Mouse (Mus musculus): Measurements from ENCODE around the gene Plb1. TPM values are rescaled to one million over a fixed set of nuclear protein-coding genes. Genes with fewer than 3 reads are reported as not detected.

Plb1 gene
- polyA plus RNA-seq, 1 experiment from 2014 or later: 0.30 TPM

- Histone ChIP-seq H3K36me3 (no peaks in the 10 kb centered on the region), H3K27ac (no peak overlapping the region), H3K4me3 (replicated peaks) (no peak overlapping the region), H3K9ac (no peak overlapping the region), H3K4me1 (peaks cover 6% of the 10 kb centered on the region; the same call in 1 of the 2 replicates), H3K9me3 (replicated peaks) (no peaks in the 10 kb centered on the region), H3K27me3 (no peaks in the 10 kb centered on the region), H3K4me2 (no peak overlapping the region)
- ATAC-seq (replicated peaks; ENCODE audit: low FRiP score): no peak
- 69% methylated on average over 2 of the region's 2 CpGs for whole genome bisulfite sequencing
Measured at GRCm38 (mm10) chr5:32206726-32207125, 25.8 kb upstream of the Plb1 start.

DNA sequence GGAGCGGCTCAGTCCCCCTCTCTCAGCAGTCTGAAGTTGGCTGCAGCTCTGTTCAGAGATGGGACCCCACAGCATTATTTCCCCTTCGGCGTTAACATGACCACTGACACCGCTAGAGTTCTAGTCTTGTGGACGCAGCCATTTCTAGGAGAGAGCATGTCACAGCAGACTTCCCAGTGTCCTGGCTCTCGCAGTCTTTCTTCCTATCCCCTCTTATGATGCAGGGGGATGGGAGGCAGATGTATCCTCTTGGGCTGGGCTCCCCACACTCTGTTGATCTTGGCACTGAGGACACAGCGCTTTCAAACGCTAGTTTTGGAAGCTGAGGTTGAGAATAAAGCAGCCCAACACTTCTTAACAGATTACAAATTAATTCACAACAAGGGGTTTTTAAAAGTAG is 24.0 kb upstream of the Plb1 start:
- Histone ChIP-seq H3K9me3 (replicated peaks) (no peaks in the 10 kb centered on the region), H3K4me2 (no peak overlapping the region), H3K4me3 (replicated peaks) (no peak overlapping the region), H3K4me1 (peaks cover 6% of the 10 kb centered on the region; the same call in 1 of the 2 replicates), H3K27ac (no peak overlapping the region), H3K27me3 (no peaks in the 10 kb centered on the region), H3K9ac (no peak overlapping the region), H3K36me3 (no peaks in the 10 kb centered on the region)
- ATAC-seq (replicated peaks; ENCODE audit: low FRiP score): no peak
- 68% methylated on average over 8 of the region's 8 CpGs for WGBS

GRCm38 (mm10) chr5:32211011-32211410 is 21.5 kb upstream of the Plb1 start:
- no peak overlapping the region for H3K9ac ChIP-seq
- H3K27ac ChIP-seq: no peak overlapping the region
- H3K4me2 ChIP-seq: no peak overlapping the region
- H3K4me1 ChIP-seq: peaks cover 6% of the 10 kb centered on the region; the same call in 1 of the 2 replicates
- H3K9me3 ChIP-seq (replicated peaks): no peaks in the 10 kb centered on the region
- no peaks in the 10 kb centered on the region for H3K27me3 ChIP-seq
- 60% methylated on average over 2 of the region's 2 CpGs for WGBS
- ATAC-seq (replicated peaks; ENCODE audit: low FRiP score): no peak
- H3K36me3 ChIP-seq: no peaks in the 10 kb centered on the region
- no peak overlapping the region for H3K4me3 ChIP-seq (replicated peaks)

DNA sequence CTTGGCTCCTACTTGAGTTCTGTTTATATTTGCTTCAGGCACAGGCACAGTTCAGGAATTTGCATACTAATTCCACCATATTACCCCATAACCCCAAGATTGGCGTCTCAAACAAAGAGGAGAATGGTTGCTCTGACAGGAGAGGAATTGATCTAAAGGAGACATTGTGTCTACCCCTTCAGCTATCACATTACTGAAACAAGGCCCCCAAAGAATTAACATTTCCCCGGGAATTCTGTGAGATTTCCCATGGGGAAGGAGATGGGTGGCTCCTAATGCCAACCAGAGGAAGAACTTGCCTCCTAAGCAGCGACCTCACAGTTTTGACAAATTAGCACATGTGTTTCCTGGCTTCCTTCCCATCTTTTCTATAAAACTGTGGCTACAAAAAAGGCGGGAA is 18.8 kb upstream of the Plb1 start:
- no peaks in the 10 kb centered on the region for H3K27me3 ChIP-seq
- H3K9me3 ChIP-seq (replicated peaks): no peaks in the 10 kb centered on the region
- peaks cover 3% of the 10 kb centered on the region; the same call in 1 of the 2 replicates for H3K4me1 ChIP-seq
- H3K4me3 ChIP-seq (replicated peaks): no peak overlapping the region
- H3K4me2 ChIP-seq: no peak overlapping the region
- no peak for ATAC-seq (replicated peaks; ENCODE audit: low FRiP score)
- no peak overlapping the region for H3K27ac ChIP-seq
- H3K36me3 ChIP-seq: no peaks in the 10 kb centered on the region
- no peak overlapping the region for H3K9ac ChIP-seq
- WGBS: 61% methylated on average over 4 of the region's 4 CpGs

- Histone ChIP-seq H3K4me2 (no peak overlapping the region), H3K27me3 (no peaks in the 10 kb centered on the region), H3K9ac (no peak overlapping the region), H3K36me3 (no peaks in the 10 kb centered on the region), H3K9me3 (replicated peaks) (no peaks in the 10 kb centered on the region), H3K4me3 (replicated peaks) (no peak overlapping the region), H3K4me1 (peaks cover 3% of the 10 kb centered on the region; the same call in 1 of the 2 replicates), H3K27ac (no peak overlapping the region)
- ATAC-seq (replicated peaks; ENCODE audit: low FRiP score): no peak
- WGBS: 82% methylated on average over 10 of the region's 10 CpGs
Measured at GRCm38 (mm10) chr5:32215510-32215909, 17.0 kb upstream of the Plb1 start.

DNA sequence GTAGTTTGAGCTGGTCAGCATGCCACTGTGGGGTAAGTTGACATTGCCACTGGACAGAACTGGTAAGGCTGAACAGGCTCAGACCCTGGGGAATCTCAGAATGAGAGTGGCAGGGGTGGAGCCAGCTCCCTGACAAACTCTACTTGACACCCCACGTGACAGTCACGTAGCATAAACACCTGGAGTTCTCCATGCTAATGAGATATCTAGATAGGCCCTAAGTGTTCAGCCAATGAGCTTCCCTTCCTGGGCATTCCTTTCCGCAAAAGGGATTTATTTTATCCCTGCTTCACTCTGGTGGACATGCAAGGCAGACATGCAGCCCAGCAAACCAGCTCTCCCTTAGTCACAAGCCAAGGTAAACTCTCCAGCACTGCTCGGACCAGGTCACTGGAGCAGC is 16.0 kb upstream of the Plb1 start:
- no peak for ATAC-seq (replicated peaks; ENCODE audit: low FRiP score)
- WGBS: 54% methylated on average over 4 of the region's 4 CpGs
- no peak overlapping the region for H3K27ac ChIP-seq

DNA sequence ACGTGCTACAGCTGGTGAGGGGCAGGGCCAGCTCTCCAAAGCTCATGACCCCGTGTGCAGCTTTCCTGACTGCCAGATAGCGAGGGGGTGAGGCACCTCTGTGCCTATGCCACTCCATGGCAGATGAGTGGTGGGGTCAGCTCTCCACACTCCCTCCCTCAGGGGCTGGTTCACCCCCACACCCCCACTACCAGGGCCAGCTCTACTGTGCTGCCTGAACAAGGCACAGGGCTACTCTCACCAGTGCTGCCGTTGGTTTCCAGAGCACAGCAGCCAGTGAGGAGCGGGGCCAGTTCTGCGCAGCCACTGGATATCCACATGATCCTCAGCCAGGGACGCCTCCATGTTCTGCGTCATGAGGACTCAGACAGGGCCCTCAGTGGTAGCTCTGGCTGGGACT is 15.0 kb upstream of the Plb1 start:
- H3K4me1 ChIP-seq: no peaks in the 10 kb centered on the region
- H3K9ac ChIP-seq: no peak overlapping the region
- H3K27ac ChIP-seq: no peak overlapping the region
- ATAC-seq (replicated peaks; ENCODE audit: low FRiP score): no peak; the same call in 1 of the 2 replicates
- H3K4me2 ChIP-seq: no peak overlapping the region
- no peaks in the 10 kb centered on the region for H3K27me3 ChIP-seq
- 78% methylated on average over 8 of the region's 8 CpGs for WGBS
- H3K4me3 ChIP-seq (replicated peaks): no peak overlapping the region
- no peaks in the 10 kb centered on the region for H3K9me3 ChIP-seq (replicated peaks)
- H3K36me3 ChIP-seq: no peaks in the 10 kb centered on the region

More for the DNA sequence above, 16.0 kb upstream of the Plb1 start:
- no peaks in the 10 kb centered on the region for H3K9me3 ChIP-seq (replicated peaks)
- no peak overlapping the region for H3K4me2 ChIP-seq
- H3K27me3 ChIP-seq: no peaks in the 10 kb centered on the region
- no peaks in the 10 kb centered on the region for H3K36me3 ChIP-seq
- H3K4me1 ChIP-seq: no peaks in the 10 kb centered on the region
- no peak overlapping the region for H3K9ac ChIP-seq
- H3K4me3 ChIP-seq (replicated peaks): no peak overlapping the region

DNA sequence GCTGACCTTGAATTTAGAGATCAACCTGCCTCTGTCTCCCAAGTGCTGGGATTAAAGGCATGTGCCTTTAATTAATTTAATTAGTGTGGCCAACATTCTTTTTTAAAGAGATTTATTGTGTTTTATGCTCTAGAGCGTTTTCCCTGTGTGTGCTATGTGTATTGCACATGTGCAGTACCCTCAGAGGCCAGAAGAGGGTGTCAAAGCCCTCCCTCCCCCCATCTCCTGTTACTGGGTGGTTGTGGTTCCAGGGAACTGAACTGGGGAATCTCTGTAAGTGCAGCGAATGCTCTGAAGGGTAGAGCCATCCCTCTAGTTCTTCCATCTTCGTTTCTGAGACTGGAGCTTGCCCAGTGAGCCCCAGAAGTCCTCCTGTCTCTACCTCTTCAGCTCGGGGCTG is 2.1 kb upstream of the Plb1 start:
- H3K9me3 ChIP-seq (replicated peaks): no peaks in the 10 kb centered on the region
- H3K4me3 ChIP-seq (replicated peaks): no peak overlapping the region
- H3K27ac ChIP-seq: no peak overlapping the region
- no peak overlapping the region for H3K4me2 ChIP-seq
- ATAC-seq (replicated peaks; ENCODE audit: low FRiP score): no peak
- H3K9ac ChIP-seq: no peak overlapping the region
- H3K27me3 ChIP-seq: no peaks in the 10 kb centered on the region
- WGBS: 29% methylated on average over 4 of the region's 4 CpGs
- H3K36me3 ChIP-seq: no peaks in the 10 kb centered on the region
- no peaks in the 10 kb centered on the region for H3K4me1 ChIP-seq

GRCm38 (mm10) chr5:32239337-32239736 is 6.8 kb downstream of the Plb1 start:
- Histone ChIP-seq H3K9ac (no peak overlapping the region), H3K9me3 (replicated peaks) (no peaks in the 10 kb centered on the region), H3K36me3 (no peaks in the 10 kb centered on the region), H3K4me2 (no peak overlapping the region), H3K4me3 (replicated peaks) (no peak overlapping the region), H3K4me1 (0 out of 2 replicates have a peak, but pooled peaks cover 3% of the 10 kb centered on the region), H3K27me3 (no peaks in the 10 kb centered on the region), H3K27ac (no peak overlapping the region)
- no peak for ATAC-seq (replicated peaks; ENCODE audit: low FRiP score)
- WGBS: 79% methylated on average over 2 of the region's 2 CpGs

DNA sequence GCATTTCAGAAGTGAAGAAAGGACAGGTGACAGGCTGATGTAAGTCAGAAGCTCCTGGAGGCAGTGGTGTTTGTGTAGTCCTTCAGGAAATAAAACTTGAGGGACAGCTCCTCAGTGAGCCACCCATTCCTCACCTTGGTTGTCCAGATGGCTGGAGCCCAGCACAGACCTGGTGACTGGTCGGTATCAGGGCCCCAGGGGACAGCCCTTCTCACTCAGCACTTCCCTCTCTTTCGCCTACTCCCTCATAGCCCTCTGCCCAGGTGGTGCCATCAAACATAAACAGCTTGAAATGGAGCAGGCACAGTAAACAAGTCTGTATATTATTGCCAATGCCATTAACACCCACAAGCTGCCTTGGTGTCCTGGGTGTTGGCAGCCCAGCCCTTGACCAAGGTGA is 8.2 kb downstream of the Plb1 start:
- Histone ChIP-seq H3K27me3 (no peaks in the 10 kb centered on the region), H3K36me3 (no peaks in the 10 kb centered on the region), H3K27ac (no peak overlapping the region), H3K9me3 (replicated peaks) (no peaks in the 10 kb centered on the region), H3K4me1 (0 out of 2 replicates have a peak, but pooled peaks cover 3% of the 10 kb centered on the region), H3K9ac (no peak overlapping the region), H3K4me3 (replicated peaks) (no peak overlapping the region), H3K4me2 (no peak overlapping the region)
- ATAC-seq (replicated peaks; ENCODE audit: low FRiP score): no peak
- 49% methylated on average over 2 of the region's 2 CpGs for WGBS

DNA sequence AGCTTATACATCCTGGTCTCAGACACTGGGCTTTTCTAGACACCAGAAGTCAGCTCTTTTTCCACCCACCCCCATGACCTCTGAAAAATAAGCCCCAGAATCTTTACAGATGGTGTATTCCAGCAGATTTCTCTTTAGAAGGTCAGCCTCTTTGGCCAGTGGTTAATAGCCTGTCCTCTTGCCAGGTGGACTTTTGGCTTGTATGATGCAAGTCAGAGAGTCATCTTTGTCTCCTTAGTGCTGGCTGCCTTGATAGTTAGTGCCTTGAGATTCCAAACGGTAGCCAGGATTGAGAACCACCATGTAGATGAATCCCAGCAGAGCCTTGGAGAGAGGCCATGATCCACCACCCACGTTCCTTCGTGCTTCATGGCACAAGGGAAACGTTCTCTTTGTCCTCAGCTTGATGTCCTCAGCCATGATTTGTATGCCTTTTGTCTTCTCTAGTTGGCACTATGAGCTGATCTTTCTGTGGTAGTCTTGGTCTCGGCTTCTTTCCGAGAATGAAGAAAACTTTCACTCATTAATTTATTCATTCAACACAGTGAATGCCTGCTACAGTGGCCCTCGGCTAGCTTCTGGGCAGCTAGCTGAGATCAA is 10.9 kb downstream of the Plb1 start:
- no peaks in the 10 kb centered on the region for H3K9me3 ChIP-seq (replicated peaks)
- H3K4me1 ChIP-seq: no peaks in the 10 kb centered on the region
- H3K4me3 ChIP-seq (replicated peaks): no peak overlapping the region
- H3K9ac ChIP-seq: no peak overlapping the region
- no peaks in the 10 kb centered on the region for H3K27me3 ChIP-seq
- no peaks in the 10 kb centered on the region for H3K36me3 ChIP-seq
- 81% methylated on average over 7 of the region's 7 CpGs for WGBS
- H3K4me2 ChIP-seq: no peak overlapping the region
- H3K27ac ChIP-seq: no peak overlapping the region
- ATAC-seq (replicated peaks; ENCODE audit: low FRiP score): no peak

DNA sequence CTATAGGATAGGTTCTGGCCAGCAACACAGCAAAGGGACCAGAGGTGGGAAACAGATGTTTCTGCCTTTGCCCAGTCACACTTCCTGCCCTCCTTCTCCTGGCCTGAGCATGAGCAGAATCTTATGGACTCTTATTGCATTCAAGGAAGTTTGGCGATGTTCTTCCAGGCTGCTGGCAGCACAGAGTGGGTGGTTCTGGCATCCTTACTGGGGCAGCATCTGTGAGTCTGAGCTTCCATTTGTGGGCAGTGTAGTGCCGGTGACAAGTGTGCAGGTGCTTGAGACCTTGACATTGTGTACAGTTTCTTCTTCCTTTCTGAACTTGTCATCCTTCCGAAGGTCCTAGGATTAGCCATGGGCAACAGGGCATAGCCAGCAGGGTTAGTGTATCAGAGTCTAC is 12.9 kb downstream of the Plb1 start:
- Histone ChIP-seq H3K9me3 (replicated peaks) (no peaks in the 10 kb centered on the region), H3K4me3 (replicated peaks) (no peak overlapping the region), H3K4me1 (no peaks in the 10 kb centered on the region), H3K4me2 (no peak overlapping the region), H3K27ac (no peak overlapping the region), H3K9ac (no peak overlapping the region), H3K36me3 (no peaks in the 10 kb centered on the region), H3K27me3 (no peaks in the 10 kb centered on the region)
- ATAC-seq (replicated peaks; ENCODE audit: low FRiP score): no peak
- 85% methylated on average over 3 of the region's 3 CpGs for WGBS

- H3K9ac ChIP-seq: no peak overlapping the region
- H3K36me3 ChIP-seq: no peaks in the 10 kb centered on the region
- no peak overlapping the region for H3K4me2 ChIP-seq
- no peak overlapping the region for H3K4me3 ChIP-seq (replicated peaks)
- no peak overlapping the region for H3K27ac ChIP-seq
- H3K27me3 ChIP-seq: no peaks in the 10 kb centered on the region
- 31% methylated on average over 5 of the region's 5 CpGs for WGBS
- no peak for ATAC-seq (replicated peaks; ENCODE audit: low FRiP score)
- H3K9me3 ChIP-seq (replicated peaks): no peaks in the 10 kb centered on the region
- H3K4me1 ChIP-seq: peaks cover 4% of the 10 kb centered on the region; the same call in 1 of the 2 replicates
Measured at GRCm38 (mm10) chr5:32260751-32261150, 28.2 kb downstream of the Plb1 start.

Measured in kidney, embryonic 15.5 days (tissue).